Mouse (Mus musculus): ENCODE data around the gene Il1rl1.

DNA sequence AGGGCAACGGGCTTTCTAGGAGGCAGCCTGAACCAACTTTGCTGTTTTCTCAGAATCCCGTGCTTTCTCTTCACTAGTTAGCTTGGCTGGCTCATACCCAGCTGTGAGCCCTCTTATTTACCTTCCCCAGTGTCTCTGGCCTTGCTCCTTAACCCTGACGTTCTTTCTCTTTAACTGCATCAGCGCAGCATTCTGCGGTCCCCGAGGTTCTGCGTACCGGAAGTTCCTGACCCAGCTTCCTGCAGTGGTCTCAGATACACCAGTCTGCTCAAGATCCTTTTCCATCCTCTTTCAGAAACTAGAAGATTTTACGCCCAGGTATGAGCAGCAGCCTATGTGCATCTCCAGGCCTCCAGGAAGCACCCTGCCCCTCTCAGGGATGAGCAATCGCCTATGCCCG, 48.4 kb upstream of the Il1rl1 start:
- no peak for TF ChIP-seq CTCF (IDR thresholded peaks at IDR 0.05; ENCODE audit: low read depth)
- no peak for TF ChIP-seq EP300 (IDR thresholded peaks at IDR 0.05; ENCODE audit: low read depth)
